Mouse (Mus musculus) hindbrain, postnatal 0 days (tissue): ENCODE measurements around the gene Naip2. TPM values are rescaled to one million over a fixed set of nuclear protein-coding genes. Genes with fewer than 3 reads are reported as not detected.
"Not testable (repeated sequence)": the region's sequence is repeated elsewhere in the genome, so short reads cannot be mapped to it uniquely, and the experiment has no call there.

Source experiments
- ATAC-seq: fragments of 200-750 bp; cut with Nextera tagmentation; 2 replicates; pipeline ENCODE4 v1.8.0; 2017; ENCODE audit warnings: mild to moderate bottlenecking, moderate TSS enrichment, moderate library complexity
- DNase-seq: peaks from one replicate; pipeline ENCODE4 v3.0.0-alpha.2; 2015; ENCODE audit warnings: low spot score
- H3K27ac ChIP-seq: fragments of 300-500 bp; sonication (generic); 2 replicates; pipeline ENCODE4 v1.5.1; 2014; ENCODE audit warnings: mild to moderate bottlenecking
- H3K27me3 ChIP-seq: fragments of 300-500 bp; sonication (generic); 2 replicates; pipeline ENCODE4 v1.6.1; 2014; ENCODE audit warnings: low read length, mixed read lengths; ENCODE audit not compliant: insufficient read depth
- H3K36me3 ChIP-seq: fragments of 300-500 bp; sonication (generic); 2 replicates; pipeline ENCODE4 v1.6.1; 2014; ENCODE audit warnings: low read length, mixed read lengths; ENCODE audit not compliant: insufficient read depth
- H3K4me1 ChIP-seq: fragments of 300-500 bp; sonication (generic); 2 replicates; pipeline ENCODE4 v1.6.1; 2014; ENCODE audit warnings: antibody characterized with exemption, low read length, mixed read lengths; ENCODE audit not compliant: insufficient read depth
- H3K4me2 ChIP-seq: fragments of 300-500 bp; sonication (generic); 2 replicates; pipeline ENCODE4 v1.6.1; 2014; ENCODE audit warnings: low read depth, mild to moderate bottlenecking, low read length, moderate library complexity, mixed read lengths
- H3K4me3 ChIP-seq: fragments of 300-500 bp; sonication (generic); 2 replicates; pipeline ENCODE4 v1.5.1; 2014; ENCODE audit warnings: low read length
- H3K9ac ChIP-seq: fragments of 300-500 bp; sonication (generic); replicated peaks from 2 replicates; pipeline ENCODE4 v1.6.1; 2014; ENCODE audit warnings: mild to moderate bottlenecking, low read length, moderate library complexity, mixed read lengths
- H3K9me3 ChIP-seq: fragments of 300-500 bp; sonication (generic); 2 replicates; pipeline ENCODE4 v1.6.1; 2016; ENCODE audit warnings: low read length, mixed read lengths
- CTCF ChIP-seq: IDR thresholded peaks from 2 replicates; pipeline ENCODE4 v1.5.1; 2016; ENCODE audit warnings: antibody characterized with exemption, control low read depth, low read depth
- WGBS: fragments of 180-500 bp; shearing (Covaris S2); extraction: QIAGEN DNeasy Blood & Tissue Kit; methylation state at CpG from one replicate; pipeline ENCODE4 v1.1.7; 2014; 5-methylcytosine and 5-hydroxymethylcytosine counted together
- polyA plus RNA-seq: library from polyadenylated mRNA; unstranded; fragments of >200 nt; fragmentation: Nextera tagmentation; extraction: Ambion mirVana; gene quantifications from 2 replicates; pipeline ENCODE4 v1.2.1, GENCODE M21; 2015
- total RNA-seq: library from RNA; depleted of rRNA; stranded (reverse); fragments of >200 nt; gene quantifications from 2 replicates; pipeline ENCODE4 v1.2.3, GENCODE M21; 2014; rRNA removed

Naip2 gene
- total RNA-seq (0.37 and 1.2 TPM in 2 replicates), polyA plus RNA-seq (0.10 and 0.11 TPM in 2 replicates)

- H3K36me3 ChIP-seq, H3K27me3 ChIP-seq, H3K9ac ChIP-seq, H3K4me3 ChIP-seq, H3K9me3 ChIP-seq, H3K4me2 ChIP-seq, ATAC-seq, DNase-seq, H3K27ac ChIP-seq, H3K4me1 ChIP-seq: not testable (repeated sequence)
- 67% methylated on average over 3 of the region's 3 CpGs for whole genome bisulfite sequencing
Observed at GRCm38 (mm10) chr13:100201659-100202333, at the start of gene Naip2. TSS of gene Naip2 (minus strand) at chr13:100202092.

DNA sequence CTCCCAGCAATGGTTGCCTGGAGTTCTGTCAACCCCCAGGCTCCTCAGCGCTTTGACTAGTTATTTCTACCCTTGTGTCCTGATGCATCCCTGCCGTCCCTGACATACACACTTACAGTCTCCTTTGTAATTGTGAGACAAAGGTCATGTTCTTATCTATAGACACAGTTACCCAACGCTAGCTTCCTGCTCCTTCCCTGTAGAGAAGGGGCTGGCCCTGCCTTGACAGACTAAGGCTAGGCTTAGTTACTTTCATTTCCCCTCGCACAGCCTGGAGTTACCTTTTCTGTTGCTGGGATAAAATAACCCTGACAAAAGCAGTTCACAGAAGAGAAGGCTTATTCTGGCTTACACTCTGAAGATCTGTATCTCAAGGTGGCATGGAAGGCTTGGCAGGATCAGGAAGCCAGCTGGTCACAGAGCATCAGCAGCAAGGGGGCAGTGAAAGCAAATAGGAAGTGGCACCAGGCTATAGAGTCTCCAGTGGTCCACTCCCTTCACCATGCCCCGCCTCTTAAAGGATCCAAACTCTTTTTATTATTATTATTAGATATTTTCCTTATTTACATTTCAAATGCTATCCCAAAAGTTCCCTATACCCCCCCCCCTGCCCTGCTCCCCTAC lies 45.1 kb upstream of the Naip2 start:
- H3K4me2 ChIP-seq, H3K9me3 ChIP-seq, H3K27ac ChIP-seq, ATAC-seq, H3K36me3 ChIP-seq, DNase-seq, H3K4me3 ChIP-seq, H3K9ac ChIP-seq, H3K4me1 ChIP-seq, H3K27me3 ChIP-seq: not testable (repeated sequence)
- 65% methylated on average over 5 of the region's 5 CpGs for WGBS

- not testable (repeated sequence) for H3K27me3 ChIP-seq, H3K4me1 ChIP-seq, H3K4me2 ChIP-seq, H3K9me3 ChIP-seq, H3K4me3 ChIP-seq, DNase-seq, ATAC-seq, H3K27ac ChIP-seq, H3K36me3 ChIP-seq, H3K9ac ChIP-seq
- 78% methylated on average over 4 of the region's 4 CpGs for WGBS
Observed at GRCm38 (mm10) chr13:100246223-100246622, 44.3 kb upstream of the Naip2 start, which contains the start of gene Naip5. TSS of gene Naip5 (minus strand) at chr13:100246323.

- Histone ChIP-seq H3K9me3 (no peaks in the 10 kb centered on the region), H3K27me3 (no peaks in the 10 kb centered on the region), H3K4me1 (no peaks in the 10 kb centered on the region), H3K9ac (no peak overlapping the region), H3K4me2 (no peak overlapping the region), H3K4me3 (no peak overlapping the region), H3K27ac (no peak overlapping the region), H3K36me3 (no peaks in the 10 kb centered on the region)
- no peak for TF ChIP-seq CTCF
- ATAC-seq (peak; percentile 40; the same call in 1 of the 2 replicates), DNase-seq (no peak)
Observed at GRCm38 (mm10) chr13:100243702-100244101, 41.8 kb upstream of the Naip2 start.

GRCm38 (mm10) chr13:100213683-100214082 lies 11.8 kb upstream of the Naip2 start:
- H3K4me3 ChIP-seq, H3K27ac ChIP-seq, H3K27me3 ChIP-seq, H3K4me2 ChIP-seq, DNase-seq, ATAC-seq, H3K9me3 ChIP-seq, H3K9ac ChIP-seq, H3K36me3 ChIP-seq, H3K4me1 ChIP-seq: not testable (repeated sequence)
- WGBS = 77% methylated on average over 1 of the region's 1 CpGs

DNA sequence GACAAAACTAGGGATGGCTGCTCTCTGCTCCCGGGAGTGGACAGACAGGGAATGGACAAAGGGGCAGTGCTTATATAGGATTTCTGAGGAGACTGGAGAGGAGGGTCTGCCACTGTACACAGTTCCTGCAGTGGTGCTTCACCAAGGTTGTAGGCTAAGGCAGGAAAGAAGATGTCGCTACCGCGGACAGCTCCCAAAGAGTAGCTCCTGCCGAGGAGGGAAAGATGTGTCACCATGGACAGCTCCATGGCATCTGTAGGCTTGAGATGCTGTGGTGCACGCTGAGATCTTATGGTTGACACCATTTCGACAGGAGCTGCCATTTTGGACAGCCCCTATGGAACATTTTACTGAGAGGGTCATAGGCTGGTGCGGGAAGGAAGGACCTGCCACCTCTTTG lies 8.6 kb upstream of the Naip2 start:
- H3K4me1 ChIP-seq = no peaks in the 10 kb centered on the region
- no peaks in the 10 kb centered on the region for H3K36me3 ChIP-seq
- no peak overlapping the region for H3K4me2 ChIP-seq
- H3K27me3 ChIP-seq = no peaks in the 10 kb centered on the region
- H3K27ac ChIP-seq = no peak overlapping the region
- H3K9me3 ChIP-seq = no peaks in the 10 kb centered on the region
- no peak for TF ChIP-seq CTCF
- ATAC-seq (no peak), DNase-seq (peak; percentile 10)
- no peak overlapping the region for H3K9ac ChIP-seq
- H3K4me3 ChIP-seq = no peak overlapping the region
- 31% methylated on average over 8 of the region's 8 CpGs for WGBS

GRCm38 (mm10) chr13:100203319-100203718 lies 1.4 kb upstream of the Naip2 start:
- no peak overlapping the region for H3K27ac ChIP-seq

More at GRCm38 (mm10) chr13:100203319-100203718, 1.4 kb upstream of the Naip2 start:
- H3K4me1 ChIP-seq = no peaks in the 10 kb centered on the region
- ATAC-seq (no peak), DNase-seq (no peak)
- H3K4me2 ChIP-seq = no peak overlapping the region
- no peak overlapping the region for H3K4me3 ChIP-seq
- no peak for TF ChIP-seq CTCF
- no peaks in the 10 kb centered on the region for H3K36me3 ChIP-seq
- no peaks in the 10 kb centered on the region for H3K27me3 ChIP-seq
- no peak overlapping the region for H3K9ac ChIP-seq
- WGBS = 92% methylated on average over 1 of the region's 1 CpGs
- H3K9me3 ChIP-seq = no peaks in the 10 kb centered on the region
